Mouse (Mus musculus): ENCODE data around the gene Wee2.

The Wee2 gene

GRCm38 (mm10) chr6:40436047-40436483 lies 2.8 kb upstream of the Wee2 start, which contains the start of gene E330009J07Rik:
Gene E330009J07Rik, minus strand, starts transcription at chr6:40436135.
- peak; percentile 96 to 97 for DNase-seq

GRCm38 (mm10) chr6:40439731-40440130 lies 843 bp downstream of the Wee2 start:
- DNase-seq: no peak

GRCm38 (mm10) chr6:40441276-40441675 lies 2.4 kb downstream of the Wee2 start:
- DNase-seq: no peak

- DNase-seq: peak in 1 of 2 experiments; percentile 47
Measured at GRCm38 (mm10) chr6:40441755-40442154, 2.9 kb downstream of the Wee2 start.

- DNase-seq: no peak
Measured at GRCm38 (mm10) chr6:40443281-40443928, 4.5 kb downstream of the Wee2 start.

GRCm38 (mm10) chr6:40448626-40449025 lies 9.7 kb downstream of the Wee2 start:
- DNase-seq: no peak

GRCm38 (mm10) chr6:40454436-40455041 lies 15.7 kb downstream of the Wee2 start:
- DNase-seq: no peak

GRCm38 (mm10) chr6:40465710-40466109 lies 26.8 kb downstream of the Wee2 start:
- DNase-seq: no peak

GRCm38 (mm10) chr6:40470916-40471719 lies 32.2 kb downstream of the Wee2 start, which contains the start of gene Ssbp1:
Gene Ssbp1, plus strand, starts transcription at chr6:40471352.
- peak; percentile 92 to 94 for DNase-seq

GRCm38 (mm10) chr6:40471720-40472010 lies 32.8 kb downstream of the Wee2 start:
- DNase-seq: peak in 1 of 2 experiments; percentile 5

- DNase-seq: no peak
Measured at GRCm38 (mm10) chr6:40476132-40476531, 37.2 kb downstream of the Wee2 start.

GRCm38 (mm10) chr6:40479705-40480104 lies 40.8 kb downstream of the Wee2 start:
- DNase-seq: no peak

GRCm38 (mm10) chr6:40482318-40482717 lies 43.4 kb downstream of the Wee2 start:
- DNase-seq: no peak

GRCm38 (mm10) chr6:40490933-40491332 lies 52.0 kb downstream of the Wee2 start, which contains the start of gene Tas2r137:
Gene Tas2r137, plus strand, starts transcription at chr6:40491233.
- no peak for DNase-seq

- DNase-seq: no peak
Measured at GRCm38 (mm10) chr6:40493229-40493628, 54.3 kb downstream of the Wee2 start, which contains the start of gene Tas2r108. Gene Tas2r108, plus strand, starts transcription at chr6:40493529.
